In the genomic region with DNA sequence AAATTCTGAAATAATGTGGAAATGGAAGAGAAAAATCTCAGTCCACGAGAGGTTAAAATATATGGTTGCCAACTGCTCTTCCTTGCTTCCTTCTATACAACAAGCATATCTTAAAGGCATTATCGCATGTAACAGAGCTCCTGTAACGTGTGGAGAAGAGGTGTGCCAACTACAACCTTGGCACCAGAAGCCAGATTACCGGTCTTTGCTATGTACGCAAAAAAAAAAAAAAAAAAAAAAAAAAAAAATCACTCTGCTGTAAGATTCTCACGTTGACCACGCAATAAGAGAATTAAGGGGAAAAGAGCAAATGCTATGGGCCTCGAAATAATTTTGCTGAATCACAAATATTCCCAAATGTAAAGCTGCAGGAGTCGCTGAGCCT, we compare ENCODE assay signal across 8 mouse cellular contexts. TPM values are rescaled to one million over a fixed set of nuclear protein-coding genes. Genes with fewer than 3 reads are reported as not detected.
DNase-seq lines count a peak whose midpoint lies in the region; ATAC-seq and TF ChIP-seq lines count a peak whose summit lies in the region.

No protein-coding gene starts in this region.

- H3K4me3 ChIP-seq in kidney, adult 2 months (ENCODE audit: insufficient read depth, low read depth, low read length), result peak overlapping the region; percentile 60
- peak overlapping the region; percentile 99 for H3K4me3 ChIP-seq in bone marrow macrophage, adult 2 months (ENCODE audit: insufficient read depth, low read length)
- peak overlapping the region; percentile 98 for H3K4me3 ChIP-seq in hindbrain, embryonic 12.5 days
- peak overlapping the region; percentile 98 for H3K4me3 ChIP-seq in midbrain, embryonic 11.5 days (ENCODE audit: low read depth, low read length)

- H3K9ac ChIP-seq in hindbrain, embryonic 12.5 days, result peak overlapping the region; percentile 84
- H3K9ac ChIP-seq in midbrain, embryonic 11.5 days (ENCODE audit: low read length), result peak overlapping the region; percentile 88

- TF ChIP-seq CTCF in kidney, adult 2 months (conservative IDR thresholded peaks at IDR 0.05; ENCODE audit: insufficient read depth, insufficient read length, low read depth, low read length), result no peak
- TF ChIP-seq CTCF in bone marrow macrophage, adult 2 months (IDR thresholded peaks at IDR 0.05; ENCODE audit: low read depth, low read length), result no peak

- peak overlapping the region; percentile 67 for H3K4me2 ChIP-seq in hindbrain, embryonic 12.5 days (replicated peaks)
- peak overlapping the region; percentile 68 for H3K4me2 ChIP-seq in midbrain, embryonic 11.5 days

- intact Hi-C loops in left cerebral cortex, postnatal 10 days (cut with DNase I), result no loop called here

- no peaks in the 10 kb centered on the region for H3K27me3 ChIP-seq in kidney, adult 2 months (replicated peaks; ENCODE audit: control insufficient read depth, insufficient read depth, low read length)
- H3K27me3 ChIP-seq in hindbrain, embryonic 12.5 days, result no peaks in the 10 kb centered on the region
- H3K27me3 ChIP-seq in midbrain, embryonic 11.5 days (ENCODE audit: control insufficient read depth, insufficient read depth, low read length), result no peaks in the 10 kb centered on the region

- H3K27ac ChIP-seq in kidney, adult 2 months (ENCODE audit: insufficient read depth, low read depth, low read length), result no peak overlapping the region
- H3K27ac ChIP-seq in bone marrow macrophage, adult 2 months (ENCODE audit: insufficient read depth, low read depth, low read length), result peak overlapping the region; percentile 20; the same call in 1 of the 2 replicates
- peak overlapping the region; percentile 82; the same call in 1 of the 2 replicates for H3K27ac ChIP-seq in hindbrain, embryonic 12.5 days
- peak overlapping the region; percentile 61; the same call in 1 of the 2 replicates for H3K27ac ChIP-seq in midbrain, embryonic 11.5 days (ENCODE audit: low read depth, low read length)

- H3K4me1 ChIP-seq in kidney, adult 2 months (ENCODE audit: control insufficient read depth, insufficient read depth, low read length), result no peaks in the 10 kb centered on the region
- H3K4me1 ChIP-seq in bone marrow macrophage, adult 2 months (ENCODE audit: control insufficient read depth, insufficient read depth, low read length), result peaks cover 7% of the 10 kb centered on the region
- H3K4me1 ChIP-seq in hindbrain, embryonic 12.5 days, result peaks cover 7% of the 10 kb centered on the region
- peaks cover 6% of the 10 kb centered on the region for H3K4me1 ChIP-seq in midbrain, embryonic 11.5 days (ENCODE audit: control insufficient read depth, insufficient read depth, low read length)

- no peaks in the 10 kb centered on the region for H3K36me3 ChIP-seq in kidney, adult 2 months (ENCODE audit: control insufficient read depth, insufficient read depth, low read length)
- H3K36me3 ChIP-seq in hindbrain, embryonic 12.5 days, result no peaks in the 10 kb centered on the region
- no peaks in the 10 kb centered on the region for H3K36me3 ChIP-seq in midbrain, embryonic 11.5 days (ENCODE audit: control insufficient read depth, insufficient read depth, low read length)

- ATAC-seq in hindbrain, embryonic 12.5 days (ENCODE audit: low FRiP score), result no peak
- no peak for ATAC-seq in midbrain, embryonic 11.5 days (ENCODE audit: low FRiP score)

- DNase-seq in kidney, adult 2 months, result no peak
- DNase-seq in kidney, adult 18-20 months, result no peak
- DNase-seq in midbrain, embryonic 11.5 days (ENCODE audit: low spot score, missing footprints), result no peak
- no peak for DNase-seq in ovary, postnatal 36 days (ENCODE audit: low spot score)
- DNase-seq in left cerebral cortex, postnatal 10 days (ENCODE audit: extremely low spot score in 1 of 2, low spot score in 2 of 2), result no peak
- DNase-seq in gastrocnemius, postnatal 4 days (ENCODE audit: low spot score in 2 of 2), result no peak

- TF ChIP-seq POLR2A in kidney, adult 2 months (IDR thresholded peaks at IDR 0.05; ENCODE audit: low read depth, low read length), result no peak
- no peak for TF ChIP-seq POLR2A in bone marrow macrophage, adult 2 months (IDR thresholded peaks at IDR 0.05; ENCODE audit: borderline replicate concordance, low read depth, low read length)

- 4% methylated on average over 9 of the region's 9 CpGs for WGBS in kidney, adult 2 months
- 9% methylated on average over 9 of the region's 9 CpGs for whole genome bisulfite sequencing in hindbrain, embryonic 12.5 days
- 7% methylated on average over 9 of the region's 9 CpGs for WGBS in midbrain, embryonic 11.5 days

- H3K9me3 ChIP-seq in hindbrain, embryonic 12.5 days (replicated peaks), result no peaks in the 10 kb centered on the region
- H3K9me3 ChIP-seq in midbrain, embryonic 11.5 days (ENCODE audit: control insufficient read depth, low read length), result no peaks in the 10 kb centered on the region

RNA-seq across cellular contexts. Expression of gene Ipo11, which starts 0.9 kb away (rescaled TPM):
- polyA plus RNA-seq in kidney, adult 2 months (2012; rRNA removed), result 18.5 and 18.9 TPM in 2 replicates
- 24.3 and 25.3 TPM in 2 replicates for polyA plus RNA-seq in bone marrow macrophage, adult 2 months (2012; ENCODE audit: insufficient read depth, insufficient read length, missing spikeins)
- polyA plus RNA-seq in hindbrain, embryonic 12.5 days (2016; fragmentation: Nextera tagmentation; extraction: Ambion mirVana), result 57.3 and 57.4 TPM in 2 replicates
- polyA plus RNA-seq in midbrain, embryonic 11.5 days (2014; fragmentation: Nextera tagmentation; extraction: Ambion mirVana), result 86.4 and 90.2 TPM in 2 replicates
- 10 to 100 TPM; 72.3 to 72.7 TPM for total RNA-seq in left cerebral cortex, postnatal 10 days (2021)
- total RNA-seq in gastrocnemius, postnatal 4 days (2021), result 10 to 100 TPM; 25.6 to 28.0 TPM

RNA-seq across cellular contexts. Expression of gene Dimt1, which starts 11.1 kb away (rescaled TPM):
- polyA plus RNA-seq in kidney, adult 2 months (2012; rRNA removed), result 4.5 and 4.6 TPM in 2 replicates
- 9.3 and 9.4 TPM in 2 replicates for polyA plus RNA-seq in bone marrow macrophage, adult 2 months (2012; ENCODE audit: insufficient read depth, insufficient read length, missing spikeins)
- polyA plus RNA-seq in hindbrain, embryonic 12.5 days (2016; fragmentation: Nextera tagmentation; extraction: Ambion mirVana), result 40.2 and 42.5 TPM in 2 replicates
- polyA plus RNA-seq in midbrain, embryonic 11.5 days (2014; fragmentation: Nextera tagmentation; extraction: Ambion mirVana), result 44.3 and 45.2 TPM in 2 replicates
- 10 to 100 TPM; 19.3 to 21.2 TPM for total RNA-seq in left cerebral cortex, postnatal 10 days (2021)
- 10 to 100 TPM; 11.5 to 12.7 TPM for total RNA-seq in gastrocnemius, postnatal 4 days (2021)
